Mouse (Mus musculus) megakaryocyte, embryonic 14.5 days (primary cell): ENCODE data around the gene Rap1a.

Source experiments
- FLI1 ChIP-seq: IDR thresholded peaks from 2 replicates; pipeline ENCODE4 v1.6.1; 2012; ENCODE audit warnings: low read length, inconsistent platforms, mixed read lengths
- GATA1 ChIP-seq: IDR thresholded peaks from 3 replicates; pipeline ENCODE4 v1.6.1; 2012; ENCODE audit warnings: mixed read lengths, low read length, inconsistent platforms, borderline replicate concordance

DNA sequence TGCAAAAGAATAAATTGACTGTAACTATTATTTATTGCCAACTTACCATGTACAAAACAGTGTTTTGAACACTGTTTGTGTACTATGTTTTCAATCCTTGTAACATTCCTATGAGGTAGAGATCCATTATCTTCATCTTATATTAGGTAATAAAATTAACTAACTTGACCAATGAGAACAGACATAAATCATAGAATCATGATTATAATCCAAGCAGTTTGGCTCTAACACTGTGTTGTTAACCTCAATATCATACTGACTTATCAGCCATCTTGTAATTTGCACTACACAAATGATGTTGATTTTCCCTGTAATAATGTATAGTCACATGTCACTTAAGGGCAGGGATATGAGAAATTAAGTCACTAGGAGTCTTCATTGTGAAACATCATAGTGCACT lies 26.6 kb downstream of the Rap1a start:
- no peak for TF ChIP-seq GATA1
- TF ChIP-seq FLI1 = no peak
